Mouse (Mus musculus): ENCODE measurements at regions not wholly inside any gene's neighbourhood (a gene's known extent, or its start where the extent isn't known, plus 50 kb on each side); places are given as distances from the start of the nearest gene placed in this dataset.

- TF ChIP-seq ZC3H11A (IDR thresholded peaks at IDR 0.05; ENCODE audit: borderline replicate concordance, low read depth, low read length), result no peak
- TF ChIP-seq CHD2 (IDR thresholded peaks at IDR 0.05; ENCODE audit: low read depth, low read length), result no peak
- TF ChIP-seq ZNF384 (IDR thresholded peaks at IDR 0.05; ENCODE audit: low read depth, low read length), result no peak
These were observed 169.7 kb upstream of the Gm49356 start for GRCm38 (mm10) chr15:58719410-58719809.
